Mouse (Mus musculus) hindbrain, postnatal 0 days (tissue): ENCODE results near the gene Slc26a11. TPM values are rescaled to one million over a fixed set of nuclear protein-coding genes. Genes with fewer than 3 reads are reported as not detected.
"Not testable (repeated sequence)": the region's sequence is repeated elsewhere in the genome, so short reads cannot be mapped to it uniquely, and the experiment has no call there.

Source experiments
- ATAC-seq: fragments of 200-750 bp; cut with Nextera tagmentation; 2 replicates; pipeline ENCODE4 v1.8.0; 2017; ENCODE audit warnings: mild to moderate bottlenecking, moderate TSS enrichment, moderate library complexity
- DNase-seq: peaks from one replicate; pipeline ENCODE4 v3.0.0-alpha.2; 2015; ENCODE audit warnings: low spot score
- H3K27ac ChIP-seq: fragments of 300-500 bp; sonication (generic); 2 replicates; pipeline ENCODE4 v1.5.1; 2014; ENCODE audit warnings: mild to moderate bottlenecking
- H3K27me3 ChIP-seq: fragments of 300-500 bp; sonication (generic); 2 replicates; pipeline ENCODE4 v1.6.1; 2014; ENCODE audit warnings: low read length, mixed read lengths; ENCODE audit not compliant: insufficient read depth
- H3K36me3 ChIP-seq: fragments of 300-500 bp; sonication (generic); 2 replicates; pipeline ENCODE4 v1.6.1; 2014; ENCODE audit warnings: low read length, mixed read lengths; ENCODE audit not compliant: insufficient read depth
- H3K4me1 ChIP-seq: fragments of 300-500 bp; sonication (generic); 2 replicates; pipeline ENCODE4 v1.6.1; 2014; ENCODE audit warnings: antibody characterized with exemption, low read length, mixed read lengths; ENCODE audit not compliant: insufficient read depth
- H3K4me2 ChIP-seq: fragments of 300-500 bp; sonication (generic); 2 replicates; pipeline ENCODE4 v1.6.1; 2014; ENCODE audit warnings: low read depth, mild to moderate bottlenecking, low read length, moderate library complexity, mixed read lengths
- H3K4me3 ChIP-seq: fragments of 300-500 bp; sonication (generic); 2 replicates; pipeline ENCODE4 v1.5.1; 2014; ENCODE audit warnings: low read length
- H3K9ac ChIP-seq: fragments of 300-500 bp; sonication (generic); replicated peaks from 2 replicates; pipeline ENCODE4 v1.6.1; 2014; ENCODE audit warnings: mild to moderate bottlenecking, low read length, moderate library complexity, mixed read lengths
- H3K9me3 ChIP-seq: fragments of 300-500 bp; sonication (generic); 2 replicates; pipeline ENCODE4 v1.6.1; 2016; ENCODE audit warnings: low read length, mixed read lengths
- CTCF ChIP-seq: IDR thresholded peaks from 2 replicates; pipeline ENCODE4 v1.5.1; 2016; ENCODE audit warnings: antibody characterized with exemption, control low read depth, low read depth
- WGBS: fragments of 180-500 bp; shearing (Covaris S2); extraction: QIAGEN DNeasy Blood & Tissue Kit; methylation state at CpG from one replicate; pipeline ENCODE4 v1.1.7; 2014; 5-methylcytosine and 5-hydroxymethylcytosine counted together
- polyA plus RNA-seq: library from polyadenylated mRNA; unstranded; fragments of >200 nt; fragmentation: Nextera tagmentation; extraction: Ambion mirVana; gene quantifications from 2 replicates; pipeline ENCODE4 v1.2.1, GENCODE M21; 2015
- total RNA-seq: library from RNA; depleted of rRNA; stranded (reverse); fragments of >200 nt; gene quantifications from 2 replicates; pipeline ENCODE4 v1.2.3, GENCODE M21; 2014

Slc26a11 gene
- total and polyA plus RNA-seq, 2 experiments from 2014 or later, result 5.7 to 6.7 TPM

DNA sequence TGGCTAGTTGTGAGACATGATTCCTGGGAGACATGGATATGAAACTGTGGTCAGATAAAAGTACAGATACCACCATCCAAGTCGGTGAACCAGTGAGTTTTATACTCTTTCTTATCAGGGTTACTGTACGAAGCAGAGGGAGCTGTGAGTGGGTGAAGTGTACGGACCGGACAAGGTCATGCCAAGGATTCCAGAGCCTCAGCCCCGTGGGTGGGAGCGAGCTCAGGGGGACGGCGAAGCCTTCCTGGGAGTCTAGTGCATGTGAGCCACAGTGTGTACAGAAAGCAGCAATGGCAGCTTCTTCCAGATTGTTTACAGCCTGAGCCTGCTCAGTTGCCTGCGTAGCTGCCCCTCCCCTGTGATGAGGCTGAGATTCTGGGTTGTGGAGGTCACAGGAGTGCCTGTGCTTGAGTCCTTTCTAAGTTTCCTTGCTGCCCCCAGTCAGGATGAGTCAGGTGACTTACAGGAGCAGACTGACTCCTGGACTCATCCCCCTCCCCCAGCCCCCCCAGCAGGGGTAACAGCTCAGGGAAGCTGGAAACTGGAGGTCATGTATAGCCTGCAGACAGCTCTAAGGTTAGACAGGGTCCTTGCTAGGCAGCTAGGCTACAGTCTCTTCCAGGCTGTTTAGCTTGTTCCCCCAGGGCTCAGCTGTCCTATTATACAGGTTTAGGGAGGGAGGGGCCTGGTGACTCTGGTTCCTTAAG is 26.4 kb downstream of the Slc26a11 start:
- ATAC-seq (no peak), DNase-seq (no peak)
- no peak for TF ChIP-seq CTCF
- Histone ChIP-seq H3K4me1 (no peaks in the 10 kb centered on the region), H3K36me3 (no peaks in the 10 kb centered on the region; the same call in 1 of the 2 replicates), H3K27me3 (no peaks in the 10 kb centered on the region), H3K27ac (no peak overlapping the region), H3K9me3 (no peaks in the 10 kb centered on the region), H3K9ac (no peak overlapping the region), H3K4me2 (no peak overlapping the region), H3K4me3 (no peak overlapping the region)
- 82% methylated on average over 9 of the region's 9 CpGs for WGBS

DNA sequence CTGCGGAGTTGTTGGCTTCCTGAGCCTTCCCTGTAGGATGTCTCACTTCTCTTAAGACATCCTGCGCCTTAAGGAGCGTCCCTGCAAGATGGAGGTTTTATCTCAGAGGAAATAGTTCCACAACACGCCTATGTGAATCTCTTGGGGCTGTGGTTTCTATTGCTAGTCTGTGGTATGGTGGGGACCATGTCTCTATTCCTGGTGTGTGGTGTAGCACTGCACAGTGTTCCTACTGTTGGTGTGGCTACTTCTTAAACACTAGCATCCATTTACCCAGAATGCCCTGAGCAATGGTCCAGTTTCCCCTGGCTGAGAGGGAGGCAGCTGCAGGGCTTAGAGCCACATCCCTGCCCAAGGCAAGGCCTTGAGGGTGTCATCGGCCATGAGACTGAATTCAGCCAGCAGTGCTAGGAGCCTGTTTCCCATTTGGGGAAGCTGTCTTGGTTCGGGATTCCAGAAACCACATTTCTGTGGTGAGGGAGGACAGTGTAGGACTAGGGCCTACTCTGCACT is 27.0 kb downstream of the Slc26a11 start:
- H3K4me1 ChIP-seq, result no peaks in the 10 kb centered on the region
- 82% methylated on average over 6 of the region's 6 CpGs for WGBS
- ATAC-seq, result no peak

DNA sequence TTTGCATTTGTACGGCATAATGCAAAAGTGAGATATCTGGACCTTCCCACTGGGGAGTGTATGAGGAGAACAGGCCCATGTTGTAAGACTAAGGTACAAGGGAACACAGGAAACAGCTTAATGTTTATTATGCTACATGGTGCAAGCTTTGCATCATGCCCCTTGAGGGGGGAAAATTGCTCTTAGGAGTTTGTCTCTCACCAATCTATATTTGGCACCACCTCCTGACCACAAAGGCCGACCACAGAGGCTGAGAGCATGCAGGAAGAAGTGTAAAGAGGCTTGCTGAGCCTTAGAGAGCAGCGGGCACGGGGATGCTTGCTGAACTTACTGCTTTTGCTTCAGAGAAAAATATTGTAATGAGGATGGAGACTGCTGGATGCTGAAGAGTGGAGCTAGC is 29.5 kb downstream of the Slc26a11 start:
- Histone ChIP-seq H3K36me3 (no peaks in the 10 kb centered on the region), H3K4me2 (no peak overlapping the region), H3K4me3 (no peak overlapping the region), H3K27ac (no peak overlapping the region), H3K9ac (no peak overlapping the region), H3K9me3 (no peaks in the 10 kb centered on the region), H3K4me1 (0 out of 2 replicates have a peak, but pooled peaks cover 3% of the 10 kb centered on the region), H3K27me3 (no peaks in the 10 kb centered on the region)
- WGBS, result 74% methylated on average over 4 of the region's 4 CpGs
- DNase-seq (no peak), ATAC-seq (no peak)
- TF ChIP-seq CTCF, result no peak

More for the DNA sequence above, 27.0 kb downstream of the Slc26a11 start:
- Histone ChIP-seq H3K4me3 (no peak overlapping the region), H3K4me2 (no peak overlapping the region), H3K27me3 (no peaks in the 10 kb centered on the region), H3K27ac (no peak overlapping the region), H3K9ac (no peak overlapping the region), H3K9me3 (no peaks in the 10 kb centered on the region), H3K36me3 (no peaks in the 10 kb centered on the region; the same call in 1 of the 2 replicates)
- DNase-seq, result no peak
- no peak for TF ChIP-seq CTCF

DNA sequence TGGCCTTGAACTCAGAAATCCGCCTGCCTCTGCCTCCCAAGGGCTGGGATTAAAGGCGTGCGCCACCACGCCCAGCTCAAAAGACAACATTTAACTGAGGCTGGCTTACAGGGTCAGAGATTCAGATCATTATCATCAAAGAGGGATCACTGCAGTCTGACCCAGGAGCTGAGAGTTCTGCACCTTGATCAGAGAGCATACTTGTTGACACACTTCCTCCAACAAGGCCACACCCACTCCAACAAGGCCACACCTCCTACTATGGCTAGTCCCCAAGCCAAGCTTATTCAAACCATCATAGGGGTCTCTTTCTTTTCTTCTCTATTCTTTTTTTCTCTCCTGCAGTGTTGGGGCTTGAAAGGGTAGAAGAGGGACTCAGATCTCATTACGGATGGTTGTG is 30.9 kb downstream of the Slc26a11 start:
- Histone ChIP-seq H3K9me3 (no peaks in the 10 kb centered on the region), H3K4me1 (0 out of 2 replicates have a peak, but pooled peaks cover 3% of the 10 kb centered on the region), H3K36me3 (no peaks in the 10 kb centered on the region), H3K9ac (no peak overlapping the region), H3K4me3 (no peak overlapping the region), H3K4me2 (no peak overlapping the region), H3K27me3 (peaks cover 8% of the 10 kb centered on the region; the same call in 1 of the 2 replicates), H3K27ac (no peak overlapping the region)
- 96% methylated on average over 5 of the region's 5 CpGs for WGBS
- TF ChIP-seq CTCF, result no peak
- ATAC-seq (no peak), DNase-seq (no peak)

DNA sequence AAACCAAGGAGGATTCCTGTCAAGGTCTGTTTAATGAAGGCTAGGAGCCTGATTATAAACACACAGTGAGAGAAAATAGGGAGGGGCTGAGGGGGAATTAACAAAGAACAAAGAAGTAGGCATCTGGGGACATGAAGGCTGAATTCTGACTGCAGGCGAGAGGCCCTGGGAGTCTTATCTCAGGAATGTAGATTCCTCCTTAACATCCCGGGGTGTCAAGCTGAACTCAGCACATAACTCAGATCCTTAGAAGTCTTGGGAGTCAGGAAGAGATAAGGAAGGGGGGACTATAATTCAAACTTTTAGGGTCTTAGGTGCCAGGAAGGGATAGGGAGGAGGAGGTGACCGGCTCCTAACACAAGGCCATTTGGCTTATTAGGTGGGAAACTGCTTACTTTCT is 31.9 kb downstream of the Slc26a11 start:
- not testable (repeated sequence) for DNase-seq, H3K9ac ChIP-seq, H3K4me1 ChIP-seq, H3K36me3 ChIP-seq, H3K4me2 ChIP-seq, H3K9me3 ChIP-seq, H3K27ac ChIP-seq, ATAC-seq, H3K4me3 ChIP-seq
- H3K27me3 ChIP-seq, result peaks cover 13% of the 10 kb centered on the region; the same call in 1 of the 2 replicates
- WGBS, result 39% methylated on average over 3 of the region's 3 CpGs

DNA sequence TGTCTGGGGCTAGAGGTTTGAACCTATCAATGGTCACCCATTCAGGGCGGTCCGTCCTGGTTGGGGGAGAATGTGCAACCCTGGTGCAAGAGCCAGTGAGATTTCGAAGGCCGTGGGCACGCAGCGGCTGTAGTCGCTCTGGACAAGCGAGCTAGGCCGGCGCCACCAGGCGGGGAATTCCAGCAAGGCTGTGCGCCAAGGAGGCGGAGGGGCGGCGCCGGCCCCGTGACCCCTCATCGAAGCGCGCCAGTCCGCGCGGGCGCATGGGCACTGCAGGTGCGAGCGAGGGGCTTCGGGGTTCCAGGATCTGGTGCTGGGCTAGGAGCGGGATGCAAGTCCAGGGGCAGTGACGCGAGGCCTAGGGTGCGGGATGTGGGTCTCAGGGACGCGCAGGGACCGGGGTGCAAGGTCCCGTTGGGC is 34.5 kb downstream of the Slc26a11 start:
- Histone ChIP-seq H3K27me3 (peaks cover 25% of the 10 kb centered on the region), H3K4me3 (peak overlapping the region; percentile 55), H3K9me3 (no peaks in the 10 kb centered on the region), H3K27ac (peak overlapping the region; percentile 74), H3K4me1 (peaks cover 8% of the 10 kb centered on the region; the same call in 1 of the 2 replicates), H3K9ac (peak overlapping the region; percentile 61), H3K36me3 (no peaks in the 10 kb centered on the region), H3K4me2 (peak overlapping the region; percentile 99)
- ATAC-seq, result peak; percentile 88
- peak; percentile 50 for TF ChIP-seq CTCF
- 2% methylated on average over 35 of the region's 35 CpGs for WGBS
- peak; percentile 82 for DNase-seq
